Mouse (Mus musculus) liver, postnatal 0 days (tissue): ENCODE results near the gene Arhgef2. TPM values are rescaled to one million over a fixed set of nuclear protein-coding genes. Genes with fewer than 3 reads are reported as not detected.

Experiments
- ATAC-seq: fragments of 200-750 bp; cut with Nextera tagmentation; 2 replicates; pipeline ENCODE4 v1.8.0; 2017; ENCODE audit warnings: mild to moderate bottlenecking, moderate library complexity
- DNase-seq: peaks from one replicate; pipeline ENCODE4 v3.0.0-alpha.2; 2016
- H3K27ac ChIP-seq: fragments of 300-500 bp; sonication (generic); 2 replicates; pipeline ENCODE4 v1.5.1; 2014; ENCODE audit warnings: antibody characterized with exemption, moderate library complexity, mild to moderate bottlenecking, low read depth
- H3K27me3 ChIP-seq: fragments of 300-500 bp; sonication (generic); 2 replicates; pipeline ENCODE4 v1.6.1; 2014; ENCODE audit warnings: low read length, control low read depth, mixed read lengths; ENCODE audit not compliant: insufficient read depth
- H3K36me3 ChIP-seq: fragments of 300-500 bp; sonication (generic); replicated peaks from 2 replicates; pipeline ENCODE4 v1.6.1; 2014; ENCODE audit warnings: mild to moderate bottlenecking, control low read depth, low read length, moderate library complexity, mixed read lengths; ENCODE audit not compliant: insufficient read depth
- H3K4me1 ChIP-seq: fragments of 300-500 bp; sonication (generic); 2 replicates; pipeline ENCODE4 v1.6.1; 2014; ENCODE audit warnings: antibody characterized with exemption, mild to moderate bottlenecking, control low read depth; ENCODE audit not compliant: insufficient read depth
- H3K4me2 ChIP-seq: fragments of 300-500 bp; sonication (generic); 2 replicates; pipeline ENCODE4 v1.6.1; 2014; ENCODE audit warnings: low read depth, mild to moderate bottlenecking, low read length, moderate library complexity, mixed read lengths
- H3K4me3 ChIP-seq: fragments of 300-500 bp; sonication (generic); 2 replicates; pipeline ENCODE4 v1.5.1; 2014; ENCODE audit warnings: low read depth, low read length
- H3K9ac ChIP-seq: fragments of 300-500 bp; sonication (generic); replicated peaks from 2 replicates; pipeline ENCODE4 v1.6.1; 2014; ENCODE audit warnings: mild to moderate bottlenecking, moderate library complexity
- H3K9me3 ChIP-seq: fragments of 300-500 bp; sonication (generic); 2 replicates; pipeline ENCODE4 v1.6.1; 2016; ENCODE audit warnings: mild to moderate bottlenecking, control low read depth, low read length, mixed read lengths
- CTCF ChIP-seq: sonication (generic); IDR thresholded peaks from 2 replicates; pipeline ENCODE4 v1.5.1; 2016; ENCODE audit warnings: antibody characterized with exemption, low read depth
- EP300 ChIP-seq: IDR thresholded peaks from 2 replicates; pipeline ENCODE4 v1.6.1; 2016; ENCODE audit warnings: antibody characterized with exemption, low read depth, mild to moderate bottlenecking
- WGBS: fragments of 180-500 bp; shearing (Covaris S2); extraction: QIAGEN DNeasy Blood & Tissue Kit; methylation state at CpG from one replicate; pipeline ENCODE4 v1.1.7; 2014; ENCODE audit not compliant: insufficient replicate concordance; 5-methylcytosine and 5-hydroxymethylcytosine counted together
- polyA plus RNA-seq: library from polyadenylated mRNA; unstranded; fragments of >200 nt; fragmentation: Nextera tagmentation; extraction: Ambion mirVana; gene quantifications from 2 replicates; pipeline ENCODE4 v1.2.1, GENCODE M21; 2015

Gene Arhgef2
- polyA plus RNA-seq, 1 experiment from 2014 or later, result 13.7 TPM

GRCm38 (mm10) chr3:88658441-88659127, 52.8 kb downstream of the Arhgef2 start:
- H3K27me3 ChIP-seq, result no peaks in the 10 kb centered on the region
- no peak overlapping the region for H3K9ac ChIP-seq
- no peaks in the 10 kb centered on the region for H3K9me3 ChIP-seq
- DNase-seq, result no peak
- no peaks in the 10 kb centered on the region for H3K4me1 ChIP-seq
- TF ChIP-seq CTCF (no peak), EP300 (no peak)
- H3K27ac ChIP-seq, result no peak overlapping the region
- H3K4me3 ChIP-seq, result no peak overlapping the region
- H3K36me3 ChIP-seq, result no peaks in the 10 kb centered on the region
- ATAC-seq, result no peak
- WGBS, result 65% methylated on average over 5 of the region's 5 CpGs
- no peak overlapping the region for H3K4me2 ChIP-seq

- no peak overlapping the region for H3K4me3 ChIP-seq
- TF ChIP-seq CTCF (no peak), EP300 (no peak)
These were observed 54.0 kb downstream of the Arhgef2 start for GRCm38 (mm10) chr3:88659798-88660197.

GRCm38 (mm10) chr3:88664095-88664494, 58.3 kb downstream of the Arhgef2 start:
- TF ChIP-seq CTCF (no peak), EP300 (no peak)
- 31% methylated on average over 4 of the region's 4 CpGs for WGBS
- Histone ChIP-seq H3K4me1 (no peaks in the 10 kb centered on the region), H3K9me3 (no peaks in the 10 kb centered on the region), H3K27ac (no peak overlapping the region), H3K4me2 (no peak overlapping the region), H3K4me3 (no peak overlapping the region), H3K27me3 (no peaks in the 10 kb centered on the region), H3K9ac (no peak overlapping the region), H3K36me3 (no peaks in the 10 kb centered on the region)
- no peak for DNase-seq
- no peak for ATAC-seq

More at GRCm38 (mm10) chr3:88659798-88660197, 54.0 kb downstream of the Arhgef2 start:
- Histone ChIP-seq H3K27ac (no peak overlapping the region), H3K4me1 (no peaks in the 10 kb centered on the region), H3K9ac (no peak overlapping the region), H3K27me3 (no peaks in the 10 kb centered on the region), H3K9me3 (no peaks in the 10 kb centered on the region), H3K4me2 (no peak overlapping the region), H3K36me3 (no peaks in the 10 kb centered on the region)
- DNase-seq (no peak), ATAC-seq (no peak)
- 28% methylated on average over 6 of the region's 6 CpGs for WGBS

DNA sequence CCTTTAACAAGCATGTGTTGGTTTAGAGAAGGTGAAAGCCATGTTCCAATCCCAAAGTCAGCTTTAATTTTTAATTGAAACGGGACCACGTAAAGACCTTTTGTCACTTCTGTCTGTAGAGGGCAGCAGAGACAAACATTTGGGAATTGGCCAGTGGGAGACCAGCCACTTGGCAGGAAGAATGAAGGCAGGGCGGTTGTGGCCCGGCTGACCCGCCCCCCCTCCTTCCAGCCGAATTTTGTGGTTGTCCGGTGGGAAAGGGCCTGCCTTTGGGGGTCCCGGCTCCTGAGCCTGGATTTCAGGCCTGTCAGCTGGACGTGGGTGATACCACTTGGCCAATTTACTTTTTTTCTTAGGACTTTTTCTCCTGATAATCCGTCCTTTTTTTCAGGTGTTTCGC, 71.6 kb downstream of the Arhgef2 start:
- Histone ChIP-seq H3K4me3 (peak overlapping the region; percentile 42), H3K4me2 (peak overlapping the region; percentile 77), H3K27ac (no peak overlapping the region), H3K4me1 (no peaks in the 10 kb centered on the region; the same call in 1 of the 2 replicates), H3K9ac (peak overlapping the region; percentile 60), H3K27me3 (no peaks in the 10 kb centered on the region), H3K36me3 (no peaks in the 10 kb centered on the region), H3K9me3 (no peaks in the 10 kb centered on the region)
- DNase-seq (peak; percentile 76), ATAC-seq (peak; percentile 83)
- TF ChIP-seq EP300 (no peak), CTCF (peak; percentile 92)
- WGBS, result 8% methylated on average over 11 of the region's 11 CpGs

GRCm38 (mm10) chr3:88683814-88684213, 78.0 kb downstream of the Arhgef2 start:
- no peak for DNase-seq
- peaks cover 5% of the 10 kb centered on the region for H3K36me3 ChIP-seq
- H3K4me1 ChIP-seq, result 0 out of 2 replicates have a peak, but pooled peaks cover 4% of the 10 kb centered on the region
- no peak overlapping the region for H3K9ac ChIP-seq
- H3K9me3 ChIP-seq, result no peaks in the 10 kb centered on the region
- H3K27ac ChIP-seq, result peak overlapping the region; percentile 23; the same call in 1 of the 2 replicates
- no peak for ATAC-seq
- no peak for TF ChIP-seq CTCF
- no peak for TF ChIP-seq EP300
- H3K27me3 ChIP-seq, result no peaks in the 10 kb centered on the region
- 68% methylated on average over 2 of the region's 2 CpGs for WGBS
- H3K4me2 ChIP-seq, result no peak overlapping the region
- H3K4me3 ChIP-seq, result no peak overlapping the region

- H3K9me3 ChIP-seq, result no peaks in the 10 kb centered on the region
- ATAC-seq (no peak), DNase-seq (no peak)
- H3K27ac ChIP-seq, result peak overlapping the region; percentile 98
- no peak for TF ChIP-seq EP300
- peak; percentile 18; the same call in 1 of the 2 replicates for TF ChIP-seq CTCF
- H3K4me2 ChIP-seq, result peak overlapping the region; percentile 75
- peak overlapping the region; percentile 36 for H3K9ac ChIP-seq
- 0 out of 2 replicates have a peak, but pooled peaks cover 4% of the 10 kb centered on the region for H3K4me1 ChIP-seq
- WGBS, result 47% methylated on average over 7 of the region's 8 CpGs
- peaks cover 10% of the 10 kb centered on the region for H3K36me3 ChIP-seq
- no peaks in the 10 kb centered on the region for H3K27me3 ChIP-seq
- peak overlapping the region; percentile 90 for H3K4me3 ChIP-seq
These were observed 78.6 kb downstream of the Arhgef2 start for GRCm38 (mm10) chr3:88684236-88684979.
